Mouse (Mus musculus) cortical plate, adult 2 months (tissue): ENCODE measurements at regions not wholly inside any gene's neighbourhood (a gene's known extent, or its start where the extent isn't known, plus 50 kb on each side); places are given as distances from the start of the nearest gene placed in this dataset.

Experiments
- CTCF ChIP-seq: fragments of 200-500 bp; IDR thresholded peaks from 2 replicates; pipeline ENCODE4 v1.5.1; 2011; ENCODE audit warnings: mild to moderate bottlenecking, control low read depth, low read length; ENCODE audit not compliant: insufficient read depth; ENCODE audit errors: extremely low read depth
- POLR2A ChIP-seq: fragments of 200-500 bp; IDR thresholded peaks from 2 replicates; pipeline ENCODE4 v1.6.1; 2011; ENCODE audit warnings: mild to moderate bottlenecking, low read length, control low read depth; ENCODE audit not compliant: insufficient read depth; ENCODE audit errors: extremely low read depth

- TF ChIP-seq POLR2A, result no peak
- TF ChIP-seq CTCF, result no peak
These were observed 259.9 kb downstream of the CK137956 start for GRCm38 (mm10) chr4:127710816-127711215.
